Mouse (Mus musculus): Measurements from ENCODE around the gene Fkbp8. TPM values are rescaled to one million over a fixed set of nuclear protein-coding genes. Genes with fewer than 3 reads are reported as not detected.
A peak's percentile ranks its signal among the peaks of the same experiment; 100 is the strongest.

Fkbp8 gene
- total and polyA plus RNA-seq, 3 experiments: 176 to 266 (median 178) TPM

DNA sequence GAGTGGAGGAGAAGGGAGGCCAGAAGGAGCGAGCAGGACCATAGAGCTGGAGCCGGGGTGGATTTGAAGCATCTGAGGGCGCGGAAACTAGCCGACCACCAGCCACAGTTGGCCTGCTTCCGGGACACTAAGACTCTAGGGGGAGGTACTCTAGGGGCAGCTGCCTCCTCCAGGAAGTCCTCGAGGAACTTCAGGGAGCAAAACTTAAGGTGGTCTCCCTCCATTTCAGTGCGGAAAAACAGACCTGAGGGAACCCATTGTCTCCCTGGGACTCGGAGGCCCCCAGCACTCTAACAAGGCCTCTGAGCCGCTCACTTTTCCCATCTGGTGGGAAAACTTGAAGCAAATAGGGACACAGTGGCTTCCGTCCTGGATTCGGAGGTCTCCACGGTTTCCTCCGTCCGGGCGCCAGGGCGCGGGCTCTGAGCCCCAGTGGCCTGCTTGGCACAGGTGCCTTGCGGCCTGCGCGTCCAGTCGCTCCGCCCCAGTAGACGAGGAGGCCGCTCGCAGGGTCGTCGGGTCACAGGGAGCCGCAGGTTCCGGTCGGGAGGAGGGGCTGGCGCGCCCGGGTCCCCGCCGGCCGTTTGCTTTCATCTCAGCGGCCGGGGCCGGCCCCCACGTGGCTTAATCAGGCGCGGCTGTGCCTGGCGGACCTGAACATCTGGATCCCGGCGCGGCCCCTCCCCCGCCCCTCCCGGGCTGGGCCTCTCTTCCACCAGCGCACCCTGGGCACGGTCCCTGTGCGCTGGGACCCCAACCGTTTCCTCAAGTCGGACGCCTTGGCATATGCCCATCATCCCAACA lies 39.3 kb upstream of the Fkbp8 start:
- Histone ChIP-seq H3K27ac (ENCODE audit: insufficient read depth, low read depth) (no peak overlapping the region), H3K4me2 (ENCODE audit: insufficient read depth, low read depth, poor library complexity, severe bottlenecking) (peak overlapping the region; percentile 26), H3K9ac (ENCODE audit: insufficient read depth, low read depth) (no peak overlapping the region), H3K4me3 (replicated peaks in 1 of 3; ENCODE audit: low read depth in 2 of 3, low read length in 2 of 3, poor library complexity in 1 of 3) (peak overlapping the region in 1 of 3 experiments; percentile 9), H3K4me1 (ENCODE audit: control insufficient read depth in 1 of 2, insufficient read depth in 2 of 2) (peaks cover 10 to 25% of the 10 kb centered on the region in 2 experiments), H3K9me3 (replicated peaks; ENCODE audit: low read length) (no peaks in the 10 kb centered on the region), H3K79me2 (replicated peaks; ENCODE audit: control insufficient read depth, extremely low read depth, insufficient read depth, poor library complexity, severe bottlenecking) (no peaks in the 10 kb centered on the region), H3K27me3 (replicated peaks) (peaks cover 96% of the 10 kb centered on the region), H3K36me3 (replicated peaks in 1 of 2; ENCODE audit: control insufficient read depth in 1 of 2, insufficient read depth in 1 of 2, low read length in 1 of 2) (no peaks in the 10 kb centered on the region)
- dilution Hi-C loops (cut with MboI; ENCODE audit: extremely low pct_ligation_motif_present, extremely low pct_unique_long_range_greater_than_20kb, low sequenced_read_pairs) (no loop called here), in situ Hi-C loops (cut with MboI; ENCODE audit: low pct_ligation_motif_present, low pct_unique_long_range_greater_than_20kb, low sequenced_read_pairs) (no loop called here)
- no peak for DNase-seq (ENCODE audit: extremely low read depth)
- TF ChIP-seq SIN3A (IDR thresholded peaks at IDR 0.05; ENCODE audit: low read length): no peak
- no peak for TF ChIP-seq MAFK (IDR thresholded peaks at IDR 0.05; ENCODE audit: insufficient replicate concordance, low read length)
- no peak for TF ChIP-seq IRF4 (IDR thresholded peaks at IDR 0.05; ENCODE audit: low read depth, low read length)
- no peak for TF ChIP-seq NELFE (IDR thresholded peaks at IDR 0.05; ENCODE audit: low read depth, low read length)
- no peak for TF ChIP-seq ZMIZ1 (IDR thresholded peaks at IDR 0.05; ENCODE audit: low read depth, low read length)
- peak; percentile 29; the same call in 1 of the 2 replicates for TF ChIP-seq MAX (IDR thresholded peaks at IDR 0.05; ENCODE audit: low read length)
- TF ChIP-seq MXI1 (IDR thresholded peaks at IDR 0.05; ENCODE audit: low read depth, low read length): peak; percentile 65; the same call in 1 of the 2 replicates
- 0 out of 2 replicates have a peak, but pooled peaks have one; percentile 65 for TF ChIP-seq UBTF (IDR thresholded peaks at IDR 0.05; ENCODE audit: low read depth, low read length)
- TF ChIP-seq KAT2A (IDR thresholded peaks at IDR 0.05; ENCODE audit: insufficient replicate concordance, low read length): no peak
- peak; percentile 40; the same call in 1 of the 2 replicates for TF ChIP-seq TCF12 (IDR thresholded peaks at IDR 0.05; ENCODE audit: low read depth, low read length)
- TF ChIP-seq NRF1 (IDR thresholded peaks at IDR 0.05; ENCODE audit: low read depth, low read length): 0 out of 2 replicates have a peak, but pooled peaks have one; percentile 20
- no peak for TF ChIP-seq ETS1 (conservative IDR thresholded peaks at IDR 0.05; ENCODE audit: low read depth, low read length)
- 0 out of 2 replicates have a peak, but pooled peaks have one; percentile 24 for TF ChIP-seq POLR2A (IDR thresholded peaks at IDR 0.05; ENCODE audit: low read depth, low read length)
- TF ChIP-seq USF1 (IDR thresholded peaks at IDR 0.05; ENCODE audit: low read depth, low read length): peak; percentile 40
- TF ChIP-seq BHLHE40 (IDR thresholded peaks at IDR 0.05; ENCODE audit: low read depth, low read length): peak; percentile 50; the same call in 1 of the 2 replicates

DNA sequence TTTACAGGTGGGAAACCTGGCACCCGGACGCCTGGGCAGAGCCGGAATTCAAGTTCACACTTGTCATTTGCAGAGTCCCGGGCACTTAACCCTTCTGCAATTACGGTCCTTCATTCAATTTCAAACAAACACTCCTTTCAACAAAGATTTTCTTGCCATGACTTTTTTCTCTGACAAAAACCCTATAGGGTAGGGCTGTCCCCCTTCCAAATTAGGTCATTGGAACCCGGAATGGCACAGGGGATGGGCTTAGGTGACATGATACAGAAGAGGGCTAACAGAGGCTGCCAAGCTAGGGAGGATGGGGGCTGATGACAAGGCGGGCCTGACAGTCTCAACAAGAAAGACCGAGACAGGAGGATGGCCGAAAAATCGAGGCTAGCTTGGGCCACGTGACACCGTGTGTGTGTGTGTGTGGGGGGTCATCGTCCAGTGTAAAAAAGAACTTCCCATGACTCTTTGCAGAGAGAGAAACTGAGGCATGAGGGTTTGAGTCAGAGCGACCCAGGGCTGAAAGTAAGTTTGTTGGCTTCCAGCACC lies 38.5 kb upstream of the Fkbp8 start:
- H3K36me3 ChIP-seq (replicated peaks in 1 of 2; ENCODE audit: control insufficient read depth in 1 of 2, insufficient read depth in 1 of 2, low read length in 1 of 2): no peaks in the 10 kb centered on the region
- no peak for DNase-seq (ENCODE audit: extremely low read depth)
- H3K9me3 ChIP-seq (replicated peaks; ENCODE audit: low read length): no peaks in the 10 kb centered on the region
- peaks cover 97% of the 10 kb centered on the region for H3K27me3 ChIP-seq (replicated peaks)
- peaks cover 10 to 25% of the 10 kb centered on the region in 2 experiments for H3K4me1 ChIP-seq (ENCODE audit: control insufficient read depth in 1 of 2, insufficient read depth in 2 of 2)
- 0 out of 2 replicates have a peak, but pooled peaks have one; percentile 10 for TF ChIP-seq USF2 (conservative IDR thresholded peaks at IDR 0.05; ENCODE audit: low read depth, low read length)
- peak; percentile 38; the same call in 1 of the 2 replicates for TF ChIP-seq USF1 (IDR thresholded peaks at IDR 0.05; ENCODE audit: low read depth, low read length)
- TF ChIP-seq ZC3H11A (IDR thresholded peaks at IDR 0.05; ENCODE audit: low read depth, low read length): no peak
- peak overlapping the region; percentile 26 for H3K4me2 ChIP-seq (ENCODE audit: insufficient read depth, low read depth, poor library complexity, severe bottlenecking)
- no peaks in the 10 kb centered on the region for H3K79me2 ChIP-seq (replicated peaks; ENCODE audit: control insufficient read depth, extremely low read depth, insufficient read depth, poor library complexity, severe bottlenecking)
- in situ Hi-C loops (cut with MboI; ENCODE audit: low pct_ligation_motif_present, low pct_unique_long_range_greater_than_20kb, low sequenced_read_pairs) (no loop called here), dilution Hi-C loops (cut with MboI; ENCODE audit: extremely low pct_ligation_motif_present, extremely low pct_unique_long_range_greater_than_20kb, low sequenced_read_pairs) (no loop called here)
- no peak overlapping the region; the same call in 1 of the 2 replicates for H3K9ac ChIP-seq (ENCODE audit: insufficient read depth, low read depth)
- H3K27ac ChIP-seq (ENCODE audit: insufficient read depth, low read depth): no peak overlapping the region
- no peak overlapping the region for H3K4me3 ChIP-seq (replicated peaks in 1 of 3; ENCODE audit: low read depth in 2 of 3, low read length in 2 of 3, poor library complexity in 1 of 3)
